Mouse (Mus musculus): Measurements from ENCODE around the gene Thap3.

GRCm38 (mm10) chr4:151993035-151993434 is 4.2 kb upstream of the Thap3 start:
- TF ChIP-seq CTCF (conservative IDR thresholded peaks at IDR 0.05 in 1 of 2, IDR thresholded peaks at IDR 0.05 in 1 of 2; ENCODE audit: low read depth in 2 of 2, low read length in 2 of 2) (no peak), POLR2A (IDR thresholded peaks at IDR 0.05; ENCODE audit: low read depth, low read length) (no peak), HCFC1 (IDR thresholded peaks at IDR 0.05; ENCODE audit: low read depth, low read length) (no peak), MAFK (IDR thresholded peaks at IDR 0.05; ENCODE audit: insufficient replicate concordance, low read length) (no peak), CHD2 (IDR thresholded peaks at IDR 0.05; ENCODE audit: low read length) (no peak), SMC3 (IDR thresholded peaks at IDR 0.05; ENCODE audit: low read depth, low read length) (no peak), EP300 (IDR thresholded peaks at IDR 0.05; ENCODE audit: low read length) (no peak), ZMIZ1 (IDR thresholded peaks at IDR 0.05; ENCODE audit: low read depth, low read length) (no peak), SIN3A (IDR thresholded peaks at IDR 0.05; ENCODE audit: low read length) (no peak)

Measured in CH12.LX (cell line).